Mouse (Mus musculus): ENCODE measurements around the gene Fbxo8. TPM values are rescaled to one million over a fixed set of nuclear protein-coding genes. Genes with fewer than 3 reads are reported as not detected.

Gene Fbxo8
- total and polyA plus RNA-seq, 2 experiments from 2014 or later: 29.4 to 43.0 TPM

- H3K36me3 ChIP-seq (ENCODE audit: insufficient read depth, low read length): no peaks in the 10 kb centered on the region
- WGBS: 80% methylated on average over 6 of the region's 6 CpGs
- H3K27ac ChIP-seq: no peak overlapping the region
- no peak overlapping the region for H3K9ac ChIP-seq (replicated peaks; ENCODE audit: low read length)
- ATAC-seq (no peak), DNase-seq (ENCODE audit: low spot score) (no peak)
- no peaks in the 10 kb centered on the region for H3K27me3 ChIP-seq (ENCODE audit: insufficient read depth, low read length)
- H3K4me1 ChIP-seq (ENCODE audit: insufficient read depth, low read length): no peaks in the 10 kb centered on the region
- no peak for TF ChIP-seq CTCF (IDR thresholded peaks at IDR 0.05; ENCODE audit: low read depth)
- no peaks in the 10 kb centered on the region for H3K9me3 ChIP-seq (ENCODE audit: low read length)
- no peak overlapping the region for H3K4me3 ChIP-seq (ENCODE audit: low read length)
- H3K4me2 ChIP-seq (ENCODE audit: low read depth, low read length): no peak overlapping the region
Observed at GRCm38 (mm10) chr8:56639277-56639676, 88.4 kb downstream of the Fbxo8 start.

Small RNA genes within 50 kb of the gene (microRNA-seq; reads per million reads assigned to microRNA genes)
- 0 reads per million in 2 experiments for gene Gm25992

Other genes starting within 250 kb of the Fbxo8 start
- gene Cep44, start within 50 bp of the Fbxo8 start, total RNA-seq (2014; rRNA removed): 20.6 and 22.2 TPM in 2 replicates
- 19.6 and 20.0 TPM in 2 replicates for gene Cep44, start within 50 bp of the Fbxo8 start, polyA plus RNA-seq (2015; fragmentation: Nextera tagmentation; extraction: Ambion mirVana)

All from hindbrain, postnatal 0 days (tissue).